In the genomic region with DNA sequence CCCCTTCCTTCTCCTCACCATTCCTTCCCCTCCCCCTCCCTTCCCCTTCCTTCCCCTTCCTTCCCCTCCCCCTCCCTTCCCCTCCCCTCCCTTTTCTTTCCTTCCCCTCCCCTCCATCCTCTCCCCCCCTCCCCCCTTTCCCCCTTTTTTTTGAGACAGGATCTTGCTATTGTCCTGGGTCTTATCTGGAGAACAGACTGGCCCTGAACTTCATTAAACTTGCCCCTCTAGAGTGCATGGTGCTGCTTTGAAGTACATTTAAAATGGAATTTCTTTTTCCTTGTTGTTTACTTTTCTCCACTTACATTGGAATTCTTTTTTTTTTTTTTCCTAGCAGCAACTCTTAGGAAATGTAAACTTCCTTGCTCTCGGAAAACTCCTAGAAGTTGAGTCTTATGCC, we compare ENCODE assay signal across 25 mouse cellular contexts.
"Had no signal": no experiment of that assay in that cellular context is flagged by ENCODE, and none has a peak within 500 bp of the region (broad histone marks: within the 10 kb centered on the region; RNA-seq: fewer than 3 reads in every experiment).

No protein-coding gene starts in this region.

- ATAC-seq: hindbrain, embryonic 16.5 days; intestine, embryonic 16.5 days; liver, embryonic 12.5 days had no signal

- DNase-seq: gastrocnemius, postnatal 14 days; gastrocnemius, postnatal 36 days; heart, postnatal 14 days; heart, postnatal 4 days; kidney, adult 18-20 months; kidney, adult 8-10 months; kidney, postnatal 14 days; kidney, postnatal 36 days; layer of hippocampus, adult 9-11 months; layer of hippocampus, postnatal 36 days; left cerebral cortex, postnatal 4 days had no signal

- H3K27ac ChIP-seq: heart, embryonic 10.5 days; heart, embryonic 13.5 days; heart, embryonic 15.5 days; hindbrain, embryonic 10.5 days; hindbrain, embryonic 12.5 days; hindbrain, embryonic 14.5 days; kidney, embryonic 15.5 days; kidney, postnatal 0 days; limb, embryonic 13.5 days; limb, embryonic 15.5 days; liver, embryonic 12.5 days; liver, embryonic 14.5 days had no signal

- H3K4me3 ChIP-seq: heart, embryonic 10.5 days; heart, embryonic 13.5 days; heart, embryonic 15.5 days; hindbrain, embryonic 10.5 days; hindbrain, embryonic 12.5 days; kidney, embryonic 15.5 days; limb, embryonic 13.5 days; limb, embryonic 15.5 days; liver, embryonic 12.5 days had no signal

- H3K4me2 ChIP-seq: heart, embryonic 13.5 days; heart, embryonic 15.5 days; hindbrain, embryonic 12.5 days; hindbrain, embryonic 14.5 days; kidney, embryonic 15.5 days; limb, embryonic 13.5 days; limb, embryonic 15.5 days; liver, embryonic 12.5 days had no signal

- H3K9ac ChIP-seq: heart, embryonic 13.5 days; heart, embryonic 15.5 days; hindbrain, embryonic 12.5 days; hindbrain, embryonic 14.5 days; kidney, embryonic 15.5 days; limb, embryonic 13.5 days; limb, embryonic 15.5 days; liver, embryonic 12.5 days; liver, embryonic 14.5 days had no signal

- H3K27me3 ChIP-seq: heart, embryonic 13.5 days; heart, embryonic 15.5 days; hindbrain, embryonic 12.5 days; kidney, embryonic 15.5 days; limb, embryonic 13.5 days; limb, embryonic 15.5 days; liver, embryonic 12.5 days had no signal

- H3K9me3 ChIP-seq: heart, embryonic 10.5 days; heart, embryonic 13.5 days; heart, embryonic 15.5 days; hindbrain, embryonic 10.5 days; hindbrain, embryonic 12.5 days; kidney, embryonic 15.5 days; limb, embryonic 13.5 days; limb, embryonic 15.5 days; liver, embryonic 12.5 days had no signal
